Mouse (Mus musculus): ENCODE data around the gene Matn4. TPM values are rescaled to one million over a fixed set of nuclear protein-coding genes. Genes with fewer than 3 reads are reported as not detected.

Matn4 gene
- total RNA-seq, 2 experiments from 2014 or later, result 10.4 to 11.0 TPM

GRCm38 (mm10) chr2:164434681-164435080 is 29.7 kb upstream of the Matn4 start:
- H3K27ac ChIP-seq, result no peak overlapping the region
- TF ChIP-seq CTCF (IDR thresholded peaks at IDR 0.05), result no peak
- no peak overlapping the region for H3K4me3 ChIP-seq

GRCm38 (mm10) chr2:164433278-164433895 is 28.4 kb upstream of the Matn4 start:
- intact Hi-C loops (cut with DNase I), result no loop called here
- Histone ChIP-seq H3K4me3 (no peak overlapping the region), H3K27ac (no peak overlapping the region)
- DNase-seq (ENCODE audit: extremely low spot score in 1 of 2, low spot score in 2 of 2), result no peak
- no peak for TF ChIP-seq CTCF (IDR thresholded peaks at IDR 0.05)

More at GRCm38 (mm10) chr2:164434681-164435080, 29.7 kb upstream of the Matn4 start:
- DNase-seq (ENCODE audit: extremely low spot score in 1 of 2, low spot score in 2 of 2), result no peak
- intact Hi-C loops (cut with DNase I), result no loop called here

DNA sequence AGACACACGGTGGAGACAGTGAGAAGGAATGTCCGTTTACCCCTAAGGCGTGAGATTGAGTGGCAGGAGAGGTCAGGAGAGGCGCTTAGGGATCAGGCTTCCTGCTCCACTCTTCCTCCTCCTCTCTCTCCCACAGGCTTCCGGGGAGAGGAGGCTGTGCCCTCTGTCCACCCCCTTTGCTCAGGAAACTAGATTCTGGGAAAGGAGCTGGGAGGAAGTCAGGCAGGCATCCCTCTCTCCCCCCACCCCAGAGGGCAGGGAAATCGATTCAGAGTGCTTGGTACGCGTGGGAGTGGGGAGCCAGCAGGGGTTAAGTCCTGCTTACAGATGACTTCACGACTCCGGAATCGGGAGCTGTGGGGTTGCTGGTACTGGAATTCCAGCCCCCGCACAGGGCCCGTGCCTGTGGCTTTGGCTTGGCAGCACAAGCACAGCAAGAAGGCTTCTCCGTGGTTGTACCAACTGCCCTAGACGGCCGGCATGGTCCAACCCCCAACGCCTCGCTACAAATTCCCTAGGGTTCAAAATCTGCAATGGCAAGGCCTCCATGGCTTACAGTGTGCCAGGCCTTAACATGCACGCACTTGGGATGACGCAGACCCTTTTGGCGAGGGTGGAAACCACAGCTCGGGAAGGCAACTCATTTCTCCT is 27.7 kb upstream of the Matn4 start:
- Histone ChIP-seq H3K4me3 (no peak overlapping the region), H3K27ac (peak overlapping the region; percentile 32; the same call in 1 of the 2 replicates)
- TF ChIP-seq CTCF (IDR thresholded peaks at IDR 0.05), result no peak
- intact Hi-C loops (cut with DNase I), result no loop called here
- DNase-seq (ENCODE audit: extremely low spot score in 1 of 2, low spot score in 2 of 2), result no peak

- intact Hi-C loops (cut with DNase I), result no loop called here
- Histone ChIP-seq H3K27ac (no peak overlapping the region), H3K4me3 (no peak overlapping the region)
- no peak for DNase-seq (ENCODE audit: extremely low spot score in 1 of 2, low spot score in 2 of 2)
- TF ChIP-seq CTCF (IDR thresholded peaks at IDR 0.05), result no peak
Measured at GRCm38 (mm10) chr2:164431676-164432465, 26.9 kb upstream of the Matn4 start.

DNA sequence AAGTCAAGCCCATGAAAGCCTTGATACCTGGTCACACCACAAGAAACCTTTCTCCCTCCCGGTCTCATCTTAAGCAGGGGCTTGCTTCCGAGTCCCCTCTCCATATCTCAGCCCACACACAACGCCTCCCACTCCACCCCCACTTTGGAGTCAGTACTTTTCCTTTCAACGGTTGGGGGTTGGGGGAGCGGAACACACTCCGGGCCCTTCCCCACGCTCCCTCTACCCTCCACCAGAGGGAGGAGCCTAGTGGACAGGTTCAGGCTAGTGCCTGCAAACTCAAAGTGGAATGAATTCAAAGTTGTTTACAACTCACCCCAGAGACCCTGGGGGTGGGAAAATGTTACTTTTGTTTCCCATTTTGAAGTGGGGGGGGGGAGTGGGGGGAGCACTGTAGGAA is 25.7 kb upstream of the Matn4 start:
- Histone ChIP-seq H3K27ac (no peak overlapping the region), H3K4me3 (no peak overlapping the region)
- intact Hi-C loops (cut with DNase I), result no loop called here
- DNase-seq (ENCODE audit: extremely low spot score in 1 of 2, low spot score in 2 of 2), result no peak
- no peak; the same call in 1 of the 2 replicates for TF ChIP-seq CTCF (IDR thresholded peaks at IDR 0.05)

DNA sequence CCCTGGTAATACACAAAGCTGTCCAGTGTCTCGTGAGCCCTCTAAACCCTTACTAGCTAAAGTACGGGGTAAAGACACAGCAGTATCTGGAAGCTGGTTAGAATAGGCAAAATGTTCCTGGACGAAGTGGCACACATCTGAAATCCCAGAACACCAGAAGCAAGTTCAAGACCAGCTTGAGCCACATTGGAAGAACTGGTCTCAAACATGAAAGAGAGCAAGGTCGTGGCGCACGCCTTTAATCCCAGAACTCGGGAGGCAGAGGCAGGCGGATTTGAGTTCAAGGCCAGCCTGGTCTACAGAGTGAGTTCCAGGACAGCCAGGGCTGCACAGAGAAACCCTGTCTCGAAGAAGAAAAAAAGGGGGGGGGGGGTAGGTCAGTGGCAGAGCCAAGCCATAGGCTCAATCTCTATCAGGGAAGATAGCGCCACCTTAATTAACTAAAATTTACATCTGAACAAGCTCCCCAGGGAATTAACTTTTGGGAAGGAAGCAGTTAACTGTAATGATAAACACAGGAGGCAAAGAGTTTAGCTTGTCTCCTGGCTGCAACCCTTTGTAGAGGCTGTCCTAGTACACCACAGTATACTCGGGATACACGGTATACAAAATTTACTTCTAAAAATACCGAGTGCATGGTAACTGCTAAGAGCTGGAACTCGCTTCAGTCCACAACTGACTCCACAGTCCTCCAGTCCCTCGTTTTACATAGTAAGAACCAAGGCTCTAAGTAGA is 25.1 kb upstream of the Matn4 start:
- H3K27ac ChIP-seq, result no peak overlapping the region
- no peak for TF ChIP-seq CTCF (IDR thresholded peaks at IDR 0.05)
- H3K4me3 ChIP-seq, result no peak overlapping the region
- no peak for DNase-seq (ENCODE audit: extremely low spot score in 1 of 2, low spot score in 2 of 2)
- intact Hi-C loops (cut with DNase I), result no loop called here

GRCm38 (mm10) chr2:164428451-164428850 is 23.5 kb upstream of the Matn4 start:
- no peak for DNase-seq (ENCODE audit: extremely low spot score in 1 of 2, low spot score in 2 of 2)
- Histone ChIP-seq H3K27ac (no peak overlapping the region), H3K4me3 (no peak overlapping the region)
- intact Hi-C loops (cut with DNase I), result no loop called here
- TF ChIP-seq CTCF (IDR thresholded peaks at IDR 0.05), result no peak

DNA sequence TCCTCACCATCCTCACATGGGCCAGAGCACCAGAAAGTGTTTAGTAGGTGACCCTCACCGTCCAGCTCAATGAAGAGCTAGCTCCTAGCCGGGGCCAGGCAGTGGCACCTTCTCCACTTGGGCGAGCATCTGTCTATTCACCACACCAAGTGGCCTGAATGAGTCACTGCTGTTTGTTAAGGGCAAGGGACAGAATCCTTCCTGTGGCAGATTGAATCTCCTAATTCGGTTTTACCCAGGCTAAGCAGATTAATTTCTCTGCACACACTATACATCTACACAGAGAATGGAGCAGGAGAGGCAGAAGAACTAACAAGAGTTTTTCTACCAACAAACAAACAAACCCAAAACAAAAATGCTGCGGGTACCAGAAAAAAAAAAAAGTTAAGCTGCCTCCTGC is 22.0 kb upstream of the Matn4 start:
- Histone ChIP-seq H3K4me3 (no peak overlapping the region), H3K27ac (no peak overlapping the region)
- intact Hi-C loops (cut with DNase I), result no loop called here
- DNase-seq (ENCODE audit: extremely low spot score in 1 of 2, low spot score in 2 of 2), result no peak
- TF ChIP-seq CTCF (IDR thresholded peaks at IDR 0.05), result no peak

DNA sequence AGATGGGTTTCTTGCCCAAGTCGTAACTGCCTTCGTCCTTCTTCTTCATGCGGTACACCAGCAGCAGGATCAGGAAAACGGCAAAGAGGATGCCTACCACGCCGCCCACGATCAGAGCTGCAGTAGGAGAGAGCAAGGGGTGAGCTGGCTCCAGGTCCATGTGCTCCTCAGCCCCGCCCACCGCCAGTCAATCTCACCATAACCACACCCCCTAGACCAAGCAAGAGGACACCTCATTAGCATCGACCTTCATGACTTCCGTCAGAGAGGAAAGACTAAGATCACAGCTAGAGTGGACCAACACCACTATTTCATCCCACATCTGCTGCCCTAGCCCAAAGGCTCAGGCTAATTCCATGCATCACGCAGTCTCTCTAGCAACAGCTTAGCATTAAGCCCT is 21.2 kb upstream of the Matn4 start:
- no peak for TF ChIP-seq CTCF (IDR thresholded peaks at IDR 0.05)
- no peak overlapping the region for H3K27ac ChIP-seq
- intact Hi-C loops (cut with DNase I), result no loop called here
- H3K4me3 ChIP-seq, result no peak overlapping the region
- no peak for DNase-seq (ENCODE audit: extremely low spot score in 1 of 2, low spot score in 2 of 2)

- DNase-seq (ENCODE audit: extremely low spot score in 1 of 2, low spot score in 2 of 2), result no peak
- Histone ChIP-seq H3K27ac (no peak overlapping the region), H3K4me3 (no peak overlapping the region)
- intact Hi-C loops (cut with DNase I), result no loop called here
- no peak for TF ChIP-seq CTCF (IDR thresholded peaks at IDR 0.05)
Measured at GRCm38 (mm10) chr2:164425401-164425800, 20.4 kb upstream of the Matn4 start.

DNA sequence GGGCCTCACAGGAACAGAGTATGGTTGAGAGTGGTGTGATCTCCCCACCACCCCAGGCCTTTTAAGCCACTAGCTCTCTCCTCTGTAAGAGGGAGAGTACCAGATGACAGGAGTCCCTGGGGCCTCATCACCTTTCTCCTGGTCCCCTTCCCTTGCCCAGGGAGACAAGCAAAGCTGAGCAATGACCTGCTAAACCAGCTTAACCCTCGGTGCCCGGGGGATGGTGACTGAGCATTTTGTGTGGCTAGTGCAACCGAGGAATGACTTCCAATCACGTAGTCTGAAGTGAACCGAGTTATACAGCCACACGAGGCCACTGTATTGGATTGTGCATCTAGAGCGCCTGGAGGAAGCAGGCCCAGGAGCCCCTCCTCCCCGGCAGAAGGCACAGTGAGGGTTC is 19.4 kb upstream of the Matn4 start:
- TF ChIP-seq CTCF (IDR thresholded peaks at IDR 0.05), result no peak
- intact Hi-C loops (cut with DNase I), result no loop called here
- Histone ChIP-seq H3K27ac (no peak overlapping the region), H3K4me3 (no peak overlapping the region)
- no peak for DNase-seq (ENCODE audit: extremely low spot score in 1 of 2, low spot score in 2 of 2)

DNA sequence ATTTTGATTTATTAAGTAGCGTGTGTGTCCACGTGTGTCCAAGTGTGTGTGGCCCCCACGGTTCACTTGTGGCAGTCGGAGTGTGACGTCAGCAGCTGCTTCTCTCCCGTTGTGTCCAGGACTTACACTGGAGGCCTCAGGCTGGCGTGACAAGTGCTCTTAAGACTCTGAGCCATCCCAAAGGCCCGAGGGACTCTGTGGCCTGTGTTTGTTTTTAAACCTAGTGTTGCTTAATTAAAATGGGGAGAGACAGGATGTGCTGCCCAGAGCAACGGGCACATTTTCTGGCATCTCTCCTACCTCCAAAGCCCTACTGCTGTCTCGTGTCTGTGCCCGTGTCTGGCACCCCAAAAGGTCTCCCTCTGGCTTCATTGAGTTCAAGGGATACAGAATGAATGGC is 18.5 kb upstream of the Matn4 start:
- intact Hi-C loops (cut with DNase I), result loop anchor here (1.0 kb wide), 1 partner anchor 18 kb away; no protein-coding TSS in a partner anchor
- no peak for DNase-seq (ENCODE audit: extremely low spot score in 1 of 2, low spot score in 2 of 2)
- Histone ChIP-seq H3K4me3 (no peak overlapping the region), H3K27ac (no peak overlapping the region)
- TF ChIP-seq CTCF (IDR thresholded peaks at IDR 0.05), result no peak

Measured in left cerebral cortex, adult 2 months (tissue).